Mouse (Mus musculus): ENCODE measurements at regions not wholly inside any gene's neighbourhood (a gene's known extent, or its start where the extent isn't known, plus 50 kb on each side); places are given as distances from the start of the nearest gene placed in this dataset.

GRCm38 (mm10) chr6:89256630-89257292 is 105.7 kb downstream of the Plxna1 start:
- no peak for TF ChIP-seq POLR2A (IDR thresholded peaks at IDR 0.05; ENCODE audit: borderline replicate concordance, low read depth, low read length)
- TF ChIP-seq CTCF (IDR thresholded peaks at IDR 0.05; ENCODE audit: low read depth, low read length): no peak

Measured in bone marrow macrophage, adult 2 months (primary cell).